Mouse (Mus musculus) ES-Bruce4 (cell line): ENCODE results near the gene Chmp6.

Experiments
- CTCF ChIP-seq: IDR thresholded peaks from one replicate; pipeline ENCODE4 v1.8.1; 2011; ENCODE audit warnings: low read depth, low read length
- EP300 ChIP-seq: IDR thresholded peaks from 2 replicates; pipeline ENCODE4 v1.6.1; 2011; ENCODE audit warnings: low read depth, low read length; ENCODE audit not compliant: insufficient read depth

DNA sequence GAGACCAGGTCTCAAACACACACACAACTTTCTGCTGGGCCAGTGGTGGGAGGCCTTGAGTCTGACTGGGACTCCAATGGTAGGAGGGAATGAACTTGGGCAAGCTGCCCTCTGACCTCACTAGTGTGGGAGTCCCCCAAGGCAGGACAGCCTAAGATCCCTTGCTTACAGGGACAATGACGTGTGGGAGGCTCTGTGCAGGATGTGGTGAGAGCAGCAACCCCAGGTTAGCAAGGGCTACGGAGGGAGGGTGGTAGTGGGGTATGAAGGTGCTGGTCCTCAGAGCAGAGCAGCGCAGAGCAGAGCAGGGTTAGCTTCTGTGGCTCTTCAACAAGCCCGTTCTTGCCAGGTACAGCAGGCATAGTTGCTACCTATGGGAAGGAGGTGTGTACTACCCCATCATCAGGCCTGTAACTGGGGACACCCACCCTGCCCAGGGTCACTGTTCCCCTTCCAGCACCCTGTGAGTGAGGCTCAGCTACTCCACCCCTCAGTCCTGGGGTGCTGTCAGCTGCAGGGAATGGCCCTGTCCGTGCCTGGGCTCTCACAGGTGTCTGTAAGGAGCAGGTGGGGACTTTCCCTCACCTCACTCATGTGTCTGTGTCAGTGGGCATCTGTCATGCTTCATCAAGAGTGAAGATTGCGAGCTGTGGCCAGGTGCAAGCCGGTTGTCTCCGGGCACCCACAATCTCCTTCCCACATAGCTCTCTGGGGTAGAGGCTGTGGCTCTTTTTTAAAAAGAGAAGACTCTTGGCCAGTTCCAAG is 20.8 kb downstream of the Chmp6 start:
- TF ChIP-seq CTCF, result no peak
- no peak for TF ChIP-seq EP300
